Mouse (Mus musculus): Measurements from ENCODE around the gene Casz1. TPM values are rescaled to one million over a fixed set of nuclear protein-coding genes. Genes with fewer than 3 reads are reported as not detected.

The Casz1 gene
- polyA plus RNA-seq, 1 experiment from 2014 or later, result 6.3 TPM

DNA sequence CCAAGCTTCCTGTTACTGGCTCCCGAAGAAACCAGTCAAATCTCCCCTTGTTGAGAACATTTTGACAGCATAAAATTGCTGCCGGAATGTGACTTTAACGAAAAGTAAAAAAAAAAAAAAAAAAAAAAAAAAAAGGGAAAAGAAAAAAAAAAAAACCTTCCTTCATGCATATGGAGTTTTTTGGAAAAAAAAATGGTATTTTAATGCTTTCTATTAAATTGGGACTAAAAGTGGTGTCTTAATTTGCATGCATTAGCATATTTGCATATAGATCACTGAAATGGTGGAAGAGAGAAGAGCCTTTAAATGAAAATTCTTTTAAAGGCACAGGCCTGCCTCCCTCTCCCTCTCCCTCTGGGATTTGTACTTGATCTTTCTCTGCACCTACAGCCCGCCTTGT lies 52.0 kb downstream of the Casz1 start:
- Histone ChIP-seq H3K36me3 (no peaks in the 10 kb centered on the region), H3K27me3 (ENCODE audit: low read depth, poor library complexity, severe bottlenecking) (peaks cover 94% of the 10 kb centered on the region), H3K4me1 (peaks cover 79% of the 10 kb centered on the region), H3K4me3 (no peak overlapping the region), H3K9me3 (replicated peaks) (no peaks in the 10 kb centered on the region), H3K27ac (replicated peaks) (no peak overlapping the region)
- no peak for DNase-seq (ENCODE audit: low spot score)
- WGBS, result 85% methylated on average over 4 of the region's 4 CpGs

DNA sequence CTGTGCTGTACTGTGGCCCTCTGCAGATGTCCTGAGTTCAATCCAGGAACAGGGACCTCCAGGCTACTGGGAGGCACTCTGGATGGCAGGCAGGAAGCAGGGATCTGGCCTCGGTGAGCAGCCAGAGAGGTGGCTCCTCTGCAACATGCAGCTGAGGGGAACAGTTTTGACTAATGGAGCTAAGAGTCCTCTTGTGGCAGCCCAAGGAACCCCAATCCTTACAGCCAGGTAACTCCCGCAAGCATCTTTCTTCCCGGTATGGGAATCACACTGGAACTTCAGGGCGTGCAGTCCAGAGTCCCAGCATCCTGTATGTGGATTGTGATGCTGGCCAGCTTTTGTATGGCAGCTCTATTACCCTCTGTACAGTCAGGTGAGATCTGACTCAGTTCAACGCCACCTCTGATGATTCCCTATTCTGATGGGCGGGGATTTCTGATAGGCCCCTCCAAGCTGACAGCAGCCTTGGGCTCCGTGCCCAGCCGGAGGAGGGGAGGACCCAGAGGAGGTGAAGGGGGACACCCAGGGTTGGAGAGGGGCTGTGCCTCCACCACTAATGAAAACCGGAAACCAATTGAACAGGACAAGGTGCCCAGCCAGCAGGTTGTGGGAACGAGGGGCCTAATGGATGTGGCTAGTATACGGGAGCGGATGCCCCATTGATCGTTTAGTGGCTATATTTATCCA lies 53.3 kb downstream of the Casz1 start:
- Histone ChIP-seq H3K27ac (replicated peaks) (peak overlapping the region; percentile 55; the same call in 1 of the 2 replicates), H3K36me3 (no peaks in the 10 kb centered on the region), H3K4me1 (peaks cover 79% of the 10 kb centered on the region), H3K9me3 (replicated peaks) (no peaks in the 10 kb centered on the region), H3K27me3 (ENCODE audit: low read depth, poor library complexity, severe bottlenecking) (peaks cover 94% of the 10 kb centered on the region), H3K4me3 (no peak overlapping the region)
- DNase-seq (ENCODE audit: low spot score), result no peak
- WGBS, result 81% methylated on average over 13 of the region's 13 CpGs

GRCm38 (mm10) chr4:148858194-148858593 lies 54.0 kb downstream of the Casz1 start:
- WGBS, result 66% methylated on average over 7 of the region's 7 CpGs
- Histone ChIP-seq H3K27ac (replicated peaks) (peak overlapping the region; percentile 55; the same call in 1 of the 2 replicates), H3K27me3 (ENCODE audit: low read depth, poor library complexity, severe bottlenecking) (peaks cover 96% of the 10 kb centered on the region), H3K9me3 (replicated peaks) (no peaks in the 10 kb centered on the region), H3K36me3 (no peaks in the 10 kb centered on the region), H3K4me3 (no peak overlapping the region), H3K4me1 (peaks cover 75% of the 10 kb centered on the region)
- no peak for DNase-seq (ENCODE audit: low spot score)

GRCm38 (mm10) chr4:148859415-148859814 lies 55.2 kb downstream of the Casz1 start:
- Histone ChIP-seq H3K4me1 (peaks cover 66% of the 10 kb centered on the region), H3K36me3 (no peaks in the 10 kb centered on the region), H3K27ac (replicated peaks) (peak overlapping the region; percentile 87), H3K4me3 (peak overlapping the region; percentile 52), H3K27me3 (ENCODE audit: low read depth, poor library complexity, severe bottlenecking) (peaks cover 96% of the 10 kb centered on the region), H3K9me3 (replicated peaks) (no peaks in the 10 kb centered on the region)
- no peak for DNase-seq (ENCODE audit: low spot score)
- WGBS, result 42% methylated on average over 7 of the region's 7 CpGs

DNA sequence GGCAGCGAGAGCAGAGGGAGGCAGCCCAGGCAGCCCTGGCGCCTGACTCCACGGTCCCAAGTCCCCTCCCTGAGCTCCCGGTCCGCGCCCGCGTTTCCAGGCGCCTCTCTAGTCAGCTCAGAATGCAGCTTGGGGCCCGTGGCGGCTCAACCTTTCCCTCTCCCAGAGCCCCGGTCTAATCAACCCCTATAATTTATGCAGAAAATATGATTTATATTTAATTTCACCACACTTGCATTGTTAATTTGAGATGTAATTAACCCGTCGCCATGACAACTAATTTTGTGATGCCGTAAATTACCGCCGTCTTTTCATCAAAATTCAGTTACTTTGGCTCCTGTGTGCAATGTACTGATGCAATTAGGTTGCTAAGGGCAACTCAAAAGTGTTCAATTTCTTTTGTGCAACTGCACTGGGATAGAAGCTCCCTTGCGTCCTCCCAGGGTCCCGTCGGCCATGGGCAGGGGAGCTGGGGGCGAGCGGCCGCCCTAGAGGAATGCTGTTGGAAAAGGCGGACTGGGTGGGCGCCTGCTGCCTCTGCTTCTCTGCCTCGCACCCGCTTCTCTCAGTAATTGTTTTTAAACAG lies 55.8 kb downstream of the Casz1 start:
- Histone ChIP-seq H3K4me1 (peaks cover 62% of the 10 kb centered on the region), H3K27me3 (ENCODE audit: low read depth, poor library complexity, severe bottlenecking) (peaks cover 96% of the 10 kb centered on the region), H3K36me3 (no peaks in the 10 kb centered on the region), H3K27ac (replicated peaks) (peak overlapping the region; percentile 87), H3K9me3 (replicated peaks) (no peaks in the 10 kb centered on the region), H3K4me3 (peak overlapping the region; percentile 52)
- WGBS, result 1% methylated on average over 27 of the region's 27 CpGs
- DNase-seq (ENCODE audit: low spot score), result peak; percentile 77

DNA sequence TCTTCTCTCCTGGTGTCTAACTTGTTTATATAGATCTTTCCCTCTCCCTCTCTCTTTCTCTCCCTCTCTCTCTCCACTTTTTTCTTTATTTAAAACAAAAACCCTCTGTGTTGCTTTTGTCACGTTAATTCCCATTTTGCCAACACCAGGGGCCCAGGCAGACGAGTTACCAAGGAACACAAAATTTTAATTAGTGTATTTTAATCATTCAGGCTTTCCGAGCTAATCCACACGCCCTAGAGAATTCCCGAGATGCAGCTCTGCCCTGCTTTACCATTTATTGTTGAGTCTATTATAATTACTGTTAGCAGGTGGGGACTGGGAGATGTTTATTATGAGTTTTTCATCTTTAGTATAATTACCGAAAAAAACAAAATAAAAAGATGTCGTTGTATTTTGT lies 56.4 kb downstream of the Casz1 start:
- H3K4me3 ChIP-seq, result peak overlapping the region; percentile 52
- peaks cover 63% of the 10 kb centered on the region for H3K4me1 ChIP-seq
- 27% methylated on average over 7 of the region's 7 CpGs for WGBS
- peak overlapping the region; percentile 87 for H3K27ac ChIP-seq (replicated peaks)
- no peak for DNase-seq (ENCODE audit: low spot score)
- peaks cover 96% of the 10 kb centered on the region for H3K27me3 ChIP-seq (ENCODE audit: low read depth, poor library complexity, severe bottlenecking)
- no peaks in the 10 kb centered on the region for H3K9me3 ChIP-seq (replicated peaks)
- no peaks in the 10 kb centered on the region for H3K36me3 ChIP-seq

DNA sequence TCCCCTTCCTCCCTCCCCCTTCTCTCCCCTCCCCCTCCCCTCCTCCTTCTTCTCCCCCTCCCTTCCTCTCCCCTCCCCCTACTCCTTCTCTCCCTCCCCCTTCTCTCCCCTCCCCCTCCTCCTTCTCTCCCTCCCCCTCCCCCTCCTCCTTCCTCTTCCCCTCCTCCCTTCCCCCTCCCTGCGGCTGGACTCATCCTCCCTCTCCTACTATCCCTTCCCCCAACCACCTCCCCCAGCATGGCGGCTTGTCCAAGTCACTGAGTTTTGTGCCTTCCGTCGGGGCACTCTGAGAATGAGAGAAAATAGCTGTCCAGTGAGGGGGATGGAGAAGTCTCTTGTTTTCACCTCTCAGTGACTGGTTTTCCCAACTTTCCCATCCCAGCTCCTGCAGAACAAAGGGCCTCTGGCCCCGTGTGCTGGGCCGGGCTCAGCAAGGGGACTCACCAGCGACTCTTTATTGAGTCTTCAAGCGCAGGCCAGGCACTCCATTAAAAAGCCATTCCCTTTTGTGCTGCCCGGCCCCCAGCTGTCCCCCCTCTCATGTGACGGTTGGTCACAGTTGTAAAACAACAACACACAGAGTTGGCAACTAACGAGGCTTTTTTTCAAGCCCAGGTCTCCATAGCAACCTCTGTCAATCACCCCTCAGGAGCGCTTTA lies 62.7 kb downstream of the Casz1 start:
- peaks cover 45% of the 10 kb centered on the region for H3K4me1 ChIP-seq
- DNase-seq (ENCODE audit: low spot score), result peak; percentile 86
- 2% methylated on average over 12 of the region's 12 CpGs for WGBS
- peaks cover 96% of the 10 kb centered on the region for H3K27me3 ChIP-seq (ENCODE audit: low read depth, poor library complexity, severe bottlenecking)
- no peaks in the 10 kb centered on the region for H3K9me3 ChIP-seq (replicated peaks)
- peak overlapping the region; percentile 86 for H3K27ac ChIP-seq (replicated peaks)
- peak overlapping the region; percentile 31 for H3K4me3 ChIP-seq
- no peaks in the 10 kb centered on the region for H3K36me3 ChIP-seq

DNA sequence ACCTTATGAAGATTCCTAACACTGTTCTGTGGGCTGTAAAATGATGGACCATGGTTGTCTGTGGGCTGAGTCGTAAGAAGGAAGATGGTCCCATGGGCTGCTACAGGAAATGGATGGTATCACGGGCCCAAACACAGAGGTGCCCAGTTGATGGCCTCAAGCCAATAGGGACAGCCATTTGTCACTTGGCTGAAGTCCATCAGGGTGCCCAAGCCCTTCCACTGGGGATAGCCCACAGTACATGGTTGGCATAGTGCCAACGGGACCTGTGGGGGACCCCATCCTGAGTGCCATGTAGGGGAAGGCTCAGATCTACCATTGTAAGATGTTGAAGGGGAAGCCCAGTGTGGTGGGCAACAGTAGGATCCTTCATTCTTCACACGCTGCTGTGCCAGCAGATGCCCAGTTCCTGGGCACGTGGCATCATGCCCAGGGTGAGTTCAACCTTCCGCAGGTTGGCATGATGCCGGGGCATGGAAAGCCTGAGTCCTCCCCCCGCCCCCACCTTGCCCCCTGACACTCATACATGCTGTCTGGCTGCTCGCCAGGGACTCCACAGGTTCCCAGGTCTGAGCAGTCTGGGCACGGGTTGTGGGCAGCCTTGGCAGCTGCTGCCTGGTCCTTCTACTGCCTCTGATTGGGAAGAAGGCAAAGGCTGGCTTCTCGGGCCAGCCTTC lies 63.6 kb downstream of the Casz1 start:
- no peaks in the 10 kb centered on the region for H3K36me3 ChIP-seq
- peaks cover 96% of the 10 kb centered on the region for H3K27me3 ChIP-seq (ENCODE audit: low read depth, poor library complexity, severe bottlenecking)
- H3K4me3 ChIP-seq, result no peak overlapping the region
- H3K27ac ChIP-seq (replicated peaks), result peak overlapping the region; percentile 59
- no peaks in the 10 kb centered on the region for H3K9me3 ChIP-seq (replicated peaks)
- H3K4me1 ChIP-seq, result peaks cover 48% of the 10 kb centered on the region
- 93% methylated on average over 11 of the region's 11 CpGs for WGBS
- no peak for DNase-seq (ENCODE audit: low spot score)

DNA sequence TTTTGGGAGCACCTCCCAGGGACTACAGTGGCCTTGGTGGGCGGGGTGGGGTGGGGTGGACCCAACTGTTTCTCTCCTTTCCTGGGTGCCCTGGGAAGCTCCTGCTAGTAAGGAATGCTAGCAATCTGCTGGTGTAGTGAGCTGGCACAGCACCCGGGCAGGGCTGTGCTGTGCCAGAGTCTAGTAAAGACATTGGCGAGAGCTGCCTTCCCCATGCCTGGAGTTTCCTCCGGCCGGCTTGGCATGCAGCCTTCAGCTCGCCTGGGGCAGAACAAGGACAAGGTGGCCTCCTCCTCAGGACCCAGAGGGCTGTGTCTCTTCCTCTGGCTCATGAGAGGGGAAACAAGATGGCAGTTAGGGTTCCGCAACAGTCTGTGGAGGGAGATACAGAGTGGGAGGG lies 65.3 kb downstream of the Casz1 start:
- Histone ChIP-seq H3K27ac (replicated peaks) (no peak overlapping the region), H3K27me3 (ENCODE audit: low read depth, poor library complexity, severe bottlenecking) (peaks cover 96% of the 10 kb centered on the region), H3K36me3 (peaks cover 3% of the 10 kb centered on the region; the same call in 1 of the 2 replicates), H3K4me1 (peaks cover 57% of the 10 kb centered on the region), H3K4me3 (no peak overlapping the region), H3K9me3 (replicated peaks) (no peaks in the 10 kb centered on the region)
- 90% methylated on average over 7 of the region's 7 CpGs for WGBS
- DNase-seq (ENCODE audit: low spot score), result no peak

GRCm38 (mm10) chr4:148870496-148870895 lies 66.3 kb downstream of the Casz1 start:
- peaks cover 57% of the 10 kb centered on the region for H3K4me1 ChIP-seq
- no peaks in the 10 kb centered on the region for H3K9me3 ChIP-seq (replicated peaks)
- peaks cover 3% of the 10 kb centered on the region; the same call in 1 of the 2 replicates for H3K36me3 ChIP-seq
- WGBS, result 97% methylated on average over 4 of the region's 4 CpGs
- H3K27me3 ChIP-seq (ENCODE audit: low read depth, poor library complexity, severe bottlenecking), result peaks cover 96% of the 10 kb centered on the region
- no peak for DNase-seq (ENCODE audit: low spot score)
- H3K27ac ChIP-seq (replicated peaks), result no peak overlapping the region
- H3K4me3 ChIP-seq, result no peak overlapping the region

DNA sequence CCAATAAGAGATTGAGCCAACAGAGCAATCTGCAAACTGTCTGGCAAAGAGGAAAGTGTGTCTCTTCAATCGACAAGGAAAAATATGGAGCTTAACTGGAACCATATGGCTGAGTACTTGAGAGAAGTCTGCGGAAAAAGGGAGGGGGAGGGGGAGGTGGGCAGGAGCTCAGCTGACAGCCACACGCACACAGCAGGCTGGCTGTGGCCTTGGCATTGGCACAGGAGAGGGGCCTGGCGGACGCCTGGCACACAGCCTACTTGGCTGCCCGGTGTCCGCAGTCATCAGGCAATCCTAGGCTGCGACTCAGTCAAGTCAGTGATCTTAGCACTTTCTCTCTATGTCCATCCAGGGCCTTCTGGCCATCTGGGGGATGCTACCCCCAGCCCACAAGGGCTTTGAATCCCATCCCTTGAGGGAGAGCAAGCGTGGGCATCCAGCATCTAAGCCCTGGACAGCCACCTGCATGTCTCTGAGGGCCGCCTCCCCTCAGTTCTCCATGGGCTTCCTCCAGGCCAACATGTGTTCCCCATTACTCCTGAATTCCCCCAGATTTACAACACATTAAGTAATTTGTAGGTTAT lies 67.6 kb downstream of the Casz1 start:
- DNase-seq (ENCODE audit: low spot score), result no peak
- Histone ChIP-seq H3K27me3 (ENCODE audit: low read depth, poor library complexity, severe bottlenecking) (peaks cover 96% of the 10 kb centered on the region), H3K36me3 (peaks cover 3% of the 10 kb centered on the region; the same call in 1 of the 2 replicates), H3K27ac (replicated peaks) (0 out of 2 replicates have a peak overlapping the region, but pooled peaks have one; percentile 28), H3K9me3 (replicated peaks) (no peaks in the 10 kb centered on the region), H3K4me1 (peaks cover 47% of the 10 kb centered on the region), H3K4me3 (no peak overlapping the region)
- 71% methylated on average over 10 of the region's 10 CpGs for WGBS

- WGBS, result 71% methylated on average over 9 of the region's 9 CpGs
- no peak for DNase-seq (ENCODE audit: low spot score)
- Histone ChIP-seq H3K4me3 (no peak overlapping the region), H3K4me1 (peaks cover 46% of the 10 kb centered on the region), H3K9me3 (replicated peaks) (no peaks in the 10 kb centered on the region), H3K27ac (replicated peaks) (no peak overlapping the region), H3K27me3 (ENCODE audit: low read depth, poor library complexity, severe bottlenecking) (peaks cover 99% of the 10 kb centered on the region), H3K36me3 (peaks cover 3% of the 10 kb centered on the region; the same call in 1 of the 2 replicates)
These were observed 68.1 kb downstream of the Casz1 start for GRCm38 (mm10) chr4:148872372-148872771.
